Mouse (Mus musculus) effector memory CD4-positive, alpha-beta T cell, adult 5 months (primary cell): ENCODE data around the gene Gm17409. TPM values are rescaled to one million over a fixed set of nuclear protein-coding genes. Genes with fewer than 3 reads are reported as not detected.

ENCODE experiments used
- polyA plus RNA-seq: library from polyadenylated mRNA; unstranded; fragments of 100-300 nt; shearing (Covaris generic); gene quantifications from one replicate; pipeline ENCODE4 v1.2.1, GENCODE M21; 2017

Gene Gm17409
- polyA plus RNA-seq: not detected

DNA sequence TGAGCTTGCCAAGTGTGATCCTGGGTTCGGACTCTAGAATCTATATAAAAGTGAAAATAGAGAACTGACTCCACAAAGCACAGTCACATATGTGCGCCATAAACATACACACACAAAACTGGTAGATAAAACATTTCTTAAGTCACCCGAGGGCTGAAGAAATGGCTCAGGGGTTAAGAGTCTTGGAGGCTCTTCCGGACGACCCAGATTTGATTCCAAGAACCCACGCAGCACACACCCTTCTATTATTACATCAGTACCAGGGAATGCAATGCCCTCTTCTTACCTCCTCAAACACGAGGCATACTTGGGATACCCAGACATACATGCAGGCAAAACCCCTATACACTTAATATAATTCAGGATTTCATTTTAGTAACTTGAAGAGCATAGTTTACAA lies at the start of gene Gm17409:
Gene Gm17409 (plus strand): TSS at position 301 of the 400 bp plus-strand sequence.

Other genes starting within 250 kb of the Gm17409 start
- 0.05 TPM for gene Acvr1c, start 112.2 kb upstream of the Gm17409 start, polyA plus RNA-seq
- 2.0 TPM for gene Acvr1, start 97.0 kb downstream of the Gm17409 start, polyA plus RNA-seq
- 0.90 TPM for gene Upp2, start 97.2 kb downstream of the Gm17409 start, polyA plus RNA-seq